Mouse (Mus musculus): ENCODE measurements around the gene Lrrc8c.

GRCm38 (mm10) chr5:105525004-105525403 lies 5.8 kb downstream of the Lrrc8c start:
- TF ChIP-seq CTCF (IDR thresholded peaks at IDR 0.05; ENCODE audit: control insufficient read depth, insufficient read depth, insufficient read length) (no peak), CEBPB (IDR thresholded peaks at IDR 0.05; ENCODE audit: low read depth) (no peak), USF1 (IDR thresholded peaks at IDR 0.05; ENCODE audit: low read depth) (no peak), FOSL1 (IDR thresholded peaks at IDR 0.05; ENCODE audit: insufficient read depth, low read length, poor library complexity, severe bottlenecking) (no peak), MAX (IDR thresholded peaks at IDR 0.05) (no peak)
